Mouse (Mus musculus): ENCODE data around the gene Exoc2. TPM values are rescaled to one million over a fixed set of nuclear protein-coding genes. Genes with fewer than 3 reads are reported as not detected.
A peak's percentile ranks its signal among the peaks of the same experiment; 100 is the strongest.

Exoc2 gene
- total RNA-seq, 2 experiments from 2014 or later = 12.5 to 13.3 TPM

- DNase-seq (ENCODE audit: low spot score) = no peak
Observed at GRCm38 (mm10) chr13:30781905-30782304, 192.0 kb downstream of the Exoc2 start.

DNA sequence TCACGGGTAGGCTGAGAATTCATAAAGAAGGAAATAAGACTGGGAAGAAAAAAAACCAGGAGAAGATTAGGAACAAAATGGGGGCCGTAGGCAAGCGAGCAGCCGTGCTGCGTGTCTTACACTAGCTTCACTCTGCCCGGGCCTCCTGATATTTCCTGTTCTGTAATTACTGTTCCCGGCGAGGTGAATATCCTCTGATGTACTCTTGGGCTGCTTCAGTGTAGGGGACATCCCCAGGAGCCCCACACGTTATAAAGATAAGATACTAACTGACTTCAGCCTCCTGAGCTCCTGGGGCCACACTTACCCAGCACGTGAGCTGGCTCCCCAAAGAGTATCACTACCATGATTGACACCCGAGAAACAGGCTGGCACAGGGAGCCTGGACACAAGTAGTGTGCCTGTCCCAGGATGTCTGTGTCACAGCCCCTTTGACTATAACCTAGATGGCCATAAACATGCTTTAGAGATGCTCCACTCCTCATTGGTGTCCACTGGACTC is 196.2 kb downstream of the Exoc2 start:
- no peak for DNase-seq (ENCODE audit: low spot score)

- no peak for DNase-seq (ENCODE audit: low spot score)
Observed at GRCm38 (mm10) chr13:30776021-30776420, 197.9 kb downstream of the Exoc2 start.

DNA sequence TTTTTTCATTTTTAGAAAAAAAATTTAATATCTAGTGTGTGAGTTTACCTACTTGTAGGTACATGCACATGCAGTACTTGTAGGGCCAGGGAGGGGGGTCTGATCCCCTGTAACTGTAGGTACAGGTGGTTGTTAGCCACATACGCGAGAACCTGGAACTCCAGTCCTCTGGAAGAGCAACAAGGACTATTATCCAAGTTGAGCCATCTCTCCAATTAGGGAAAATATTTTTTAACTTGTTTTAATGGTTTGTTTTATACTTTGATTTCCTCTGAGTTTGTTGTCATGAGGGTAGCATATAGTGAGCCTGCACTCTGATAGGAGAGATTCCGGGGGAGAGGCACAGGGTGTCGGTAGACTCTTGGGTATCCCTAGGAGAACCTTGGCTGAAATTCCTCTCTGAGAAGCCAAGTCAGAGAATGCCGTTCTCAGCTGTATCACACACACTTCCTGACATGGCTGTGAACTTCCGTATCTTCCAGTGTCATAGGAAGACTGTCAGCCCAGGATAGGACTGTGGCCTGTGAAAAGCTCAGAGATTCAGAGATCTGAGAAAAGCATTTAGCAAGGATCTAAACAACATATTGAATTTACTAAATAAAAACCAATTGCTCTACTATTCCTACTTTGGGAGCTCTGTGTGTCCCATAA is 206.3 kb downstream of the Exoc2 start:
- DNase-seq (ENCODE audit: low spot score) = no peak

DNA sequence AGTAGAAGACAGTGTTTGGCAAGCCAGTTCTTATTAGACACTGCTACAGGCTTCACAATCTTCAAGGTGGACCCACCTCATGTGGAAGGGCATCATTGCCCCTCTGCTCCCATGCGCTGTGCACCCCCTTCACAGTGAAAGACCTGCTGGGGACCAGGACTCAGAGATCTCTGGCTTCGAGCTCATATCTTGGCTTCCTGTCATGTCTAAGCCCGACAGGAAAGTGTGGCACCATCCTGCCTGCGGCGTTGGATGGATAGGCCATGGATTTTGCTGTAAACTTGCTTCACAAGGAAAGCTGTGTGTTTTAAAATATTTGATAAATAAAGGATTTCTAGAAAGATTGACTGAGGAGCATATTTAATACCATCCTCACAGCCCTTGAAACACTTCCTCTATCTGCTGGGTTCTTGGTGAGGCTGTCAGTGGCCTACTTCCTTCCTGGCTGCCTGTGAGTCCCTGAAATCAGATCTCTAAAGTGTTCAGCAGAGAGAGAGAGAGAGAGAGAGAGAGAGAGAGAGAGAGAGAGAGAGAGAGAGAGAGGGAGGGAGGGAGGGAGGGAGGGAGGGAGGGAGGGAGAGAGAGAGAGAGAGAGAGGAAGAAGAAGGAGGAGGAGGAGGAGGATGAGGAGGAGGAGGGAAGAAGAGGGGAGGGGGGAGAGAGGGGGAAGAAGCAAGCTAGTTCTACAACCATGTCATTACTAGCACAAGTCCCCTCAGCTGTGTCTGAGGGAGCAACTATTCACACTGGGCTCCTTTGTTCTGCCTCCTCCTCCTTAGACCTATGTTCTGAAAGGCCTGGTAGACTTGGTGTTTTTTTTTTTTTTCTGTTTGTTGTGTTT is 207.0 kb downstream of the Exoc2 start:
- DNase-seq (ENCODE audit: low spot score) = no peak

DNA sequence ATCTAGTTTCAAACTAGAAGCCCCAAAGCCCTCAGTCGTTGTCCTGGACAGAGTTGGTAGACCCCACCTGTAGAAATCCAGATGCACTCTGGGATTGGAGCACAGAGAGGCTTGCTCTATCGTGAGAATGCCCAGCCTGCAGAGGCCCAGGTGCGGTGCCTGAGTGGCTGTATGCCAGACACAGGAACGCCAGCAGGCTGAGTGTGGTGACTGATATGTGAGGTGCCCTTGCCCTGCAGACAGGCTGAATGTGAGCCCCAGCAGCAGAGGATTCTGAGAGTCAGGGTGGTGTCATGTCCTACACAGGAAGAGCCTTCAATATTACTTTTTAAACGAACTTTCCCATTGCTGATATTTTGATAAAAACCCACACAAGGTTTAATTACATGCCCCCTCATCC is 208.0 kb downstream of the Exoc2 start:
- DNase-seq (ENCODE audit: low spot score) = no peak

DNA sequence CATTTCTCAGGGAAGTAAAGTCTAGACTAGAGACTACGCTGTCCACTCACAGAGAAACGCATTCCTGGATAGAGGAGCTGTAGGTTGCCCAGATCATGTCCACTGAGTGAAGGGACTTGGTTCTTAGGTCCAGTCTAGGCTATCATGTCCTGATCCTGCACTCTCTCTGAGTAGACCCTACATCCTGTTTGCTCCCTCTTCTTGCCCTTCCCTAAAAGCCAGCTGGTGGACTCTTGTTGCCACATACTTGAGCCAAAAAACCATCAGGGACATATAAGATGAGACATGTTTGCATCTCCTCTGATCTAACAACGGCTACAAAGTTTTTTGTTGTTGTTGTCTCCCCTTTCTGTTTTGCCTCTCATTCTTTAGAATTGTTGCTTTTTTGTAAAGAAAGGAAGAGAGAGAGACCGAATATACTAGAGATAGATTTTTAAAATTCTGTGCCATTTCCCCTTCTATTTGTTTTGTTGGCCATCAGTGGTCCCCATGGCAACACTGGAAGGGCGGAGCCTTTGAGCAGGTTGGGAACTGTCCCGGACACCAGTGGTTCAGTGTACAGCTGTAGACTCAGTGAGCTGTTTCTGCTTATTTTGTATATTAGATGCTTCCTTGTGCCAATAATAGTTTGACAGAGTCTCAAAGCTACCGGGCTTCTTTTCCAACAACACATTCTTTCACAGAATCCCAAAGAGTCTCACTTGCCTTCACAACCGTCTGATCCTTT is 209.7 kb downstream of the Exoc2 start:
- peak; percentile 52 for DNase-seq (ENCODE audit: low spot score)

Other genes starting within 250 kb of the Exoc2 start
- 1 to 10 TPM in 1 of 2 experiments, under 1 TPM in 1; 0.52 to 1.6 TPM for gene Irf4, start 224.9 kb downstream of the Exoc2 start, total RNA-seq (2021)
- gene Hus1b, start 26.3 kb downstream of the Exoc2 start, total RNA-seq (2021) = not detected
- not detected for gene Gm5447, start 111 bp upstream of the Exoc2 start, total RNA-seq (2021)

Measured in gastrocnemius, adult 18-20 months (tissue).